Mouse (Mus musculus): ENCODE measurements around the gene Shmt2.

GRCm38 (mm10) chr10:127561145-127561544 lies 38.9 kb upstream of the Shmt2 start:
- TF ChIP-seq CTCF (IDR thresholded peaks at IDR 0.05; ENCODE audit: insufficient read depth, low read depth, low read length) = no peak
- TF ChIP-seq POLR2A (IDR thresholded peaks at IDR 0.05; ENCODE audit: insufficient read depth, low read depth, low read length) = no peak
